Mouse (Mus musculus): ENCODE results near the gene Prl7d1. TPM values are rescaled to one million over a fixed set of nuclear protein-coding genes. Genes with fewer than 3 reads are reported as not detected.

Gene Prl7d1
- 0.08 TPM in 1 of 2 replicates, not detected in the other for polyA plus RNA-seq (2012; rRNA removed)

GRCm38 (mm10) chr13:27716636-27717035, at the start of gene Prl7d1:
Prl7d1 (minus strand) TSS chr13:27716736.

GRCm38 (mm10) chr13:27667936-27668335, 48.6 kb downstream of the Prl7d1 start, which contains the start of gene Prl7a2:
Prl7a2 (minus strand) TSS chr13:27668036.

Other genes starting within 250 kb of the Prl7d1 start
- 0.07 and 0.22 TPM in 2 replicates for gene Prl8a8, start 203.5 kb downstream of the Prl7d1 start, polyA plus RNA-seq (2012; rRNA removed)
- 0.07 and 0.77 TPM in 2 replicates for gene Prl8a9, start 152.1 kb downstream of the Prl7d1 start, polyA plus RNA-seq (2012; rRNA removed)
- not detected in 2 replicates for gene Prl8a1, start 134.6 kb downstream of the Prl7d1 start, polyA plus RNA-seq (2012; rRNA removed)
- gene Prl7b1, start 106.2 kb downstream of the Prl7d1 start, polyA plus RNA-seq (2012; rRNA removed): 0.03 TPM in 1 of 2 replicates, not detected in the other
- not detected in 2 replicates for gene Prl7a1, start 74.2 kb downstream of the Prl7d1 start, polyA plus RNA-seq (2012; rRNA removed)
- 0.15 and 0.43 TPM in 2 replicates for gene Prl7a2, start 48.7 kb downstream of the Prl7d1 start, polyA plus RNA-seq (2012; rRNA removed)
- not detected in 2 replicates for gene Prl7c1, start 64.1 kb upstream of the Prl7d1 start, polyA plus RNA-seq (2012; rRNA removed)
- 0.08 TPM in 1 of 2 replicates, not detected in the other for gene Prl2a1, start 84.9 kb upstream of the Prl7d1 start, polyA plus RNA-seq (2012; rRNA removed)
- gene Prl2c1, start 132.6 kb upstream of the Prl7d1 start, polyA plus RNA-seq (2012; rRNA removed): not detected in 2 replicates